Mouse (Mus musculus): Measurements from ENCODE around the gene Dusp2.

GRCm38 (mm10) chr2:127324456-127324855 is 11.5 kb upstream of the Dusp2 start:
- TF ChIP-seq CTCF (IDR thresholded peaks at IDR 0.05) (no peak), EP300 (IDR thresholded peaks at IDR 0.05) (no peak)
